Mouse (Mus musculus): Measurements from ENCODE around the gene Nptx1. TPM values are rescaled to one million over a fixed set of nuclear protein-coding genes. Genes with fewer than 3 reads are reported as not detected.
A peak's percentile ranks its signal among the peaks of the same experiment; 100 is the strongest.

Nptx1 gene
- total RNA-seq, 2 experiments from 2014 or later: 0.26 to 0.34 TPM

GRCm38 (mm10) chr11:119526068-119526966, 21.2 kb downstream of the Nptx1 start:
- DNase-seq (ENCODE audit: low spot score): no peak
- intact Hi-C loops (cut with DNase I): no loop called here

- intact Hi-C loops (cut with DNase I): no loop called here
- DNase-seq (ENCODE audit: low spot score): peak; percentile 79
Measured at GRCm38 (mm10) chr11:119524545-119524949, 23.0 kb downstream of the Nptx1 start.

- no peak for DNase-seq (ENCODE audit: low spot score)
- intact Hi-C loops (cut with DNase I): no loop called here
Measured at GRCm38 (mm10) chr11:119523392-119523791, 24.2 kb downstream of the Nptx1 start.

- intact Hi-C loops (cut with DNase I): no loop called here
- DNase-seq (ENCODE audit: low spot score): no peak
Measured at GRCm38 (mm10) chr11:119522779-119523178, 24.8 kb downstream of the Nptx1 start.

GRCm38 (mm10) chr11:119521920-119522710, 25.4 kb downstream of the Nptx1 start:
- intact Hi-C loops (cut with DNase I): no loop called here
- DNase-seq (ENCODE audit: low spot score): no peak

GRCm38 (mm10) chr11:119520713-119521063, 26.9 kb downstream of the Nptx1 start:
- intact Hi-C loops (cut with DNase I): no loop called here
- no peak for DNase-seq (ENCODE audit: low spot score)

- DNase-seq (ENCODE audit: low spot score): no peak
- intact Hi-C loops (cut with DNase I): no loop called here
Measured at GRCm38 (mm10) chr11:119520005-119520712, 27.4 kb downstream of the Nptx1 start.

GRCm38 (mm10) chr11:119519387-119519786, 28.2 kb downstream of the Nptx1 start:
- DNase-seq (ENCODE audit: low spot score): no peak

GRCm38 (mm10) chr11:119516677-119517361, 30.7 kb downstream of the Nptx1 start:
- DNase-seq (ENCODE audit: low spot score): no peak
- intact Hi-C loops (cut with DNase I): no loop called here

More at GRCm38 (mm10) chr11:119519387-119519786, 28.2 kb downstream of the Nptx1 start:
- intact Hi-C loops (cut with DNase I): no loop called here

GRCm38 (mm10) chr11:119515823-119516676, 31.5 kb downstream of the Nptx1 start:
- no peak for DNase-seq (ENCODE audit: low spot score)
- intact Hi-C loops (cut with DNase I): no loop called here

- intact Hi-C loops (cut with DNase I): no loop called here
Measured at GRCm38 (mm10) chr11:119514967-119515636, 32.5 kb downstream of the Nptx1 start.

GRCm38 (mm10) chr11:119514108-119514860, 33.3 kb downstream of the Nptx1 start:
- intact Hi-C loops (cut with DNase I): no loop called here
- DNase-seq (ENCODE audit: low spot score): no peak

More at GRCm38 (mm10) chr11:119514967-119515636, 32.5 kb downstream of the Nptx1 start:
- DNase-seq (ENCODE audit: low spot score): no peak

- DNase-seq (ENCODE audit: low spot score): no peak
- intact Hi-C loops (cut with DNase I): no loop called here
Measured at GRCm38 (mm10) chr11:119513038-119513659, 34.4 kb downstream of the Nptx1 start.

GRCm38 (mm10) chr11:119509165-119509776, 38.3 kb downstream of the Nptx1 start:
- intact Hi-C loops (cut with DNase I): loop anchor here (10.0 kb wide), 1 partner anchor 476 kb away; no protein-coding TSS in a partner anchor
- no peak for DNase-seq (ENCODE audit: low spot score)

- DNase-seq (ENCODE audit: low spot score): no peak
- intact Hi-C loops (cut with DNase I): loop anchor here (10.0 kb wide), 1 partner anchor 477 kb away; no protein-coding TSS in a partner anchor
Measured at GRCm38 (mm10) chr11:119507772-119508171, 39.8 kb downstream of the Nptx1 start.

GRCm38 (mm10) chr11:119506386-119506785, 41.2 kb downstream of the Nptx1 start:
- intact Hi-C loops (cut with DNase I): loop anchor here (10.0 kb wide), 1 partner anchor 478 kb away; no protein-coding TSS in a partner anchor
- DNase-seq (ENCODE audit: low spot score): no peak

Data from heart, postnatal 25 days (tissue).